In the genomic region with DNA sequence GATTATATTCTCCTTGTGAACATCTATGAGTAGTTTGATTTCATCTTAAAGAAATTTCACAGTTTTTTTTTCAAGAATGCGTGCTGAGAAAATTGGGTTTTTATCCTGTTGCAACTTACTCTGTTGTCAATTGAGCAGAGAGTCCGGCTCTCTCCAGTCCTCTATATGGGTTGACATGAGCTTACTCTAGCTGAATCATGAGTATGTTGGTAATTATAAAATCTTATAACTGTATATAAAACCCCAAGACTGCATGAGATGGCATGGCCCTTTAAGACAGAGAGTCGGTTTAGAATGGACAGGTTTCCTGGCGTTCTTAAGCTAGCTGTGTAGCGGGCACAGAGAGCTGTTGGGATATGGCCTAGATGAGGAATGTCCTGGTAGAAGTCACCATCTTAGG, we compare ENCODE assay signal across 28 mouse cellular contexts. TPM values are rescaled to one million over a fixed set of nuclear protein-coding genes. Genes with fewer than 3 reads are reported as not detected.
"Had no signal": no experiment of that assay in that cellular context is flagged by ENCODE, and none has a peak within 500 bp of the region (broad histone marks: within the 10 kb centered on the region; RNA-seq: fewer than 3 reads in every experiment).

Tcp10a (plus strand) TSS at position 301 of the 400 bp plus-strand sequence.

RNA-seq across cellular contexts. Expression of gene Tcp10a, which starts in this region (rescaled TPM):
- polyA plus RNA-seq: limb, embryonic 10.5 days; limb, embryonic 11.5 days; limb, embryonic 12.5 days; limb, embryonic 13.5 days; limb, embryonic 14.5 days; limb, embryonic 15.5 days; liver, adult 2 months; liver, embryonic 11.5 days; liver, embryonic 12.5 days; liver, embryonic 13.5 days; liver, embryonic 14.5 days; liver, embryonic 15.5 days; liver, embryonic 16.5 days; liver, postnatal 0 days; lung, adult 2 months; lung, embryonic 14.5 days; lung, embryonic 16.5 days; lung, postnatal 0 days; macrophage; midbrain, embryonic 10.5 days; midbrain, embryonic 11.5 days; midbrain, embryonic 12.5 days; midbrain, embryonic 13.5 days; midbrain, embryonic 14.5 days; midbrain, embryonic 15.5 days; midbrain, embryonic 16.5 days; myocyte; neural tube, embryonic 11.5 days had no signal
